Mouse (Mus musculus) E14TG2a.4 (cell line): ENCODE results near the gene Rerg.
A peak's percentile ranks its signal among the peaks of the same experiment; 100 is the strongest.

Source experiments
- H3K27me3 ChIP-seq: 2 replicates; pipeline ENCODE4 v1.6.1; 2014; ENCODE audit warnings: low read length, control low read depth; ENCODE audit not compliant: insufficient read depth
- H3K36me3 ChIP-seq: 2 replicates; pipeline ENCODE4 v1.6.1; 2014; ENCODE audit warnings: low read length, control low read depth; ENCODE audit not compliant: insufficient read depth
- H3K4me1 ChIP-seq: replicated peaks from 2 replicates; pipeline ENCODE4 v1.6.1; 2014; ENCODE audit warnings: low read depth, low read length, control low read depth
- H3K4me3 ChIP-seq: replicated peaks from 2 replicates; pipeline ENCODE4 v1.5.1; 2014; ENCODE audit warnings: mild to moderate bottlenecking, low read length
- H3K9me3 ChIP-seq: 2 replicates; pipeline ENCODE4 v1.6.1; 2014; ENCODE audit warnings: low read length, control low read depth
- CTCF ChIP-seq: conservative IDR thresholded peaks from 2 replicates; pipeline ENCODE4 v1.5.1; 2014; ENCODE audit warnings: low read length
- NANOG ChIP-seq: IDR thresholded peaks from 2 replicates; pipeline ENCODE4 v1.6.1; 2014; ENCODE audit warnings: borderline replicate concordance, low read length, mixed read lengths
- POU5F1 ChIP-seq: IDR thresholded peaks from 2 replicates; pipeline ENCODE4 v1.6.1; 2014; ENCODE audit warnings: low read length, borderline replicate concordance

Rerg gene

GRCm38 (mm10) chr6:137170646-137171045 is 349 bp upstream of the Rerg start:
- H3K4me3 ChIP-seq = 0 out of 2 replicates have a peak overlapping the region, but pooled peaks have one; percentile 30
- TF ChIP-seq POU5F1 (no peak), NANOG (no peak), CTCF (no peak)
- no peaks in the 10 kb centered on the region for H3K9me3 ChIP-seq
- peaks cover 26% of the 10 kb centered on the region for H3K27me3 ChIP-seq
- H3K4me1 ChIP-seq = peaks cover 25% of the 10 kb centered on the region
- H3K36me3 ChIP-seq = no peaks in the 10 kb centered on the region

GRCm38 (mm10) chr6:137169171-137169968 is 927 bp downstream of the Rerg start:
- Histone ChIP-seq H3K4me1 (peaks cover 29% of the 10 kb centered on the region), H3K27me3 (peaks cover 26% of the 10 kb centered on the region), H3K4me3 (peak overlapping the region; percentile 80), H3K36me3 (no peaks in the 10 kb centered on the region), H3K9me3 (no peaks in the 10 kb centered on the region)
- TF ChIP-seq NANOG = no peak
- TF ChIP-seq CTCF = peak; percentile 38

- Histone ChIP-seq H3K27me3 (peaks cover 17% of the 10 kb centered on the region), H3K4me3 (no peak overlapping the region), H3K4me1 (peaks cover 49% of the 10 kb centered on the region), H3K36me3 (no peaks in the 10 kb centered on the region), H3K9me3 (no peaks in the 10 kb centered on the region)
- no peak for TF ChIP-seq POU5F1
- TF ChIP-seq CTCF = no peak
- TF ChIP-seq NANOG = no peak
Measured at GRCm38 (mm10) chr6:137166843-137167242, 3.5 kb downstream of the Rerg start.

DNA sequence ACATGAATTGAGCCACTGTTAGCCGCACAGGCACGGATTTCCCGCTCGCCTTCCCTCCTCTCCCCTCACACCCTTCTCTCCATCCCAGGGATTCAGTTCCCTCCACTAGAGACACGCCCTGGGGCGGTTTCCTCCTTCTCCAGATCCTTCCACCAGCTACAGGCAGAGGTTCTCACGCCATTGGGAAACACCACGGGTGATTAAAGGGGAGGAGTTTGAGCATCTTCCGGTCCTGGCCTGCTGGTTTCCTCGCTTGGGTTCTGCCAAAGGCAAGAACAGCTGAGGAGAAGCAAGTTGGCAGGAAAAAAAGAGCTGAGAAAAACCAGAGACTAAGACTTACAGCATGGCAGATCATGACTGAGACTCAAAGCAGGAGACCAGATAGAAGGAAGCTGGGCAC is 6.7 kb downstream of the Rerg start:
- H3K4me3 ChIP-seq = no peak overlapping the region
- TF ChIP-seq NANOG = no peak
- TF ChIP-seq POU5F1 = no peak
- TF ChIP-seq CTCF = no peak
- H3K36me3 ChIP-seq = no peaks in the 10 kb centered on the region
- no peaks in the 10 kb centered on the region for H3K9me3 ChIP-seq
- peaks cover 9% of the 10 kb centered on the region for H3K27me3 ChIP-seq
- H3K4me1 ChIP-seq = peaks cover 53% of the 10 kb centered on the region

DNA sequence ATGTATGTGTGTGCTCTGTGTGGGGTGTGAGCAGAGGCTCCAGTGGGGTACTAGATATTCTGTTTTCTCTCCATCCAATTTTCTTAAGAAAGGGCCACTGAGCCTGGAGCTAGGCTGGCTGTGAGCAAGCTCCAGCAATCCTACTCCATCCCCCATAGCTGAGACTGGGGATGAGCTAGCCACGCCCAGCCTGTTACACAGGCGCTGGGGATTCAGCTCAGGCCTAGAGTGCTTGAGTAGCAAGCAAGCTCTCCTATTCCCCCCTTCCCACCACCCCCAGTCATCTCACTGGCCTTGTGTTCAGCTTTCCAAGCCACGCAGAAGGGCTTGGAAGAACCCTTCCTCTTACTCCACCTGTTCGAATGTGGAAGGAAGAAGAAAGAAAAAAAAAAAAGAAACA is 7.2 kb downstream of the Rerg start:
- Histone ChIP-seq H3K36me3 (no peaks in the 10 kb centered on the region), H3K27me3 (peaks cover 4% of the 10 kb centered on the region; the same call in 1 of the 2 replicates), H3K4me3 (no peak overlapping the region), H3K9me3 (no peaks in the 10 kb centered on the region), H3K4me1 (peaks cover 55% of the 10 kb centered on the region)
- TF ChIP-seq NANOG (no peak), POU5F1 (no peak)

DNA sequence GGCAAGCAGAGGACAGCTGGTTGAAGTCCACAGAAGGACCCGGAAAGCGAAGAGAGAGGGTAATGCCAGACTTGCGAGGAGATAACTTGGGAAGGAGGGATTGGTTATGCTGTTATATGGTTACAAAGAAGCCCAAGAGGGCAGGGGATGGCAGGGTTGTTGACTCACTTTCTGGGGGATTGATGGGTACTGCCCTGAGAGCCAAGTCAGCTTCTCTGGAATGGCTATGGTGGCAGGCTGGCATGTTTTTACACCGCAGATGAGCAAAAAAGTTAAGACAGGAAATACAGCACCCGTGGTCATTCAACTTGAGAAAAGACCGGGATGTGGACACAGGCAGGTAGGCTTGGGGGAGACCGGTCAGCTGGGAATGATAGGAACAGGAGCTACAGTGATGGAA is 7.8 kb downstream of the Rerg start:
- peaks cover 61% of the 10 kb centered on the region for H3K4me1 ChIP-seq
- no peaks in the 10 kb centered on the region for H3K9me3 ChIP-seq
- H3K27me3 ChIP-seq = peaks cover 4% of the 10 kb centered on the region; the same call in 1 of the 2 replicates
- no peak overlapping the region for H3K4me3 ChIP-seq
- H3K36me3 ChIP-seq = no peaks in the 10 kb centered on the region
- TF ChIP-seq CTCF (no peak), NANOG (no peak), POU5F1 (no peak)

DNA sequence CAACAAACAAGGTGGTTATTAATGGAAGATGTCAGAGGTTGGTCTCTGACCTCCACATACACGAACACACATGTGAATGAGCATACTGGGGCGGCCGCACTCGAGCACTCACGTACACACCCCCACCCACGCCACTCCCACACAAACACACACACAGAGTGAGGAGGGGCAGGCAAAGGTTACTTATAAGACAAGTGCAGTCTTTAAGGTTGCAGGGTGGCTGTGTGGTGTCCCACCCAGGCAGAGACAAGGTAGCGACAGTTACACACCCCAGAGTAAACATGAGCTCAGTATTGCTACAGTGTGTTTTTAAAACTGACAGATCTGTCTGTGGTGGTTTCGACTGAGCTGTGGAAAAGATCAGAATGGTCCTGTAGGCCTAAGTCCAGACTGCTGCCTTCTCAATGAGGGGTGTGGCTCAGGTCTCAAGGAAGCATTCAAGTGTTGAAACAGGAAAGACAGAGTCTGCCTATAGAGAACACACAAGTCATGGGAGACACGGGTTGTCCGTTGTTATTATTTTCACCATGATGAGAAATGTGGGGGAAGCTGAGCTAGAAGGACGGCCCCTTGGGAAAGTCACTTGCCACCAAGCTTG is 8.7 kb downstream of the Rerg start:
- H3K4me3 ChIP-seq = no peak overlapping the region
- TF ChIP-seq NANOG (no peak), CTCF (no peak), POU5F1 (no peak)
- no peaks in the 10 kb centered on the region for H3K27me3 ChIP-seq
- no peaks in the 10 kb centered on the region for H3K36me3 ChIP-seq
- H3K9me3 ChIP-seq = no peaks in the 10 kb centered on the region
- H3K4me1 ChIP-seq = peaks cover 65% of the 10 kb centered on the region

DNA sequence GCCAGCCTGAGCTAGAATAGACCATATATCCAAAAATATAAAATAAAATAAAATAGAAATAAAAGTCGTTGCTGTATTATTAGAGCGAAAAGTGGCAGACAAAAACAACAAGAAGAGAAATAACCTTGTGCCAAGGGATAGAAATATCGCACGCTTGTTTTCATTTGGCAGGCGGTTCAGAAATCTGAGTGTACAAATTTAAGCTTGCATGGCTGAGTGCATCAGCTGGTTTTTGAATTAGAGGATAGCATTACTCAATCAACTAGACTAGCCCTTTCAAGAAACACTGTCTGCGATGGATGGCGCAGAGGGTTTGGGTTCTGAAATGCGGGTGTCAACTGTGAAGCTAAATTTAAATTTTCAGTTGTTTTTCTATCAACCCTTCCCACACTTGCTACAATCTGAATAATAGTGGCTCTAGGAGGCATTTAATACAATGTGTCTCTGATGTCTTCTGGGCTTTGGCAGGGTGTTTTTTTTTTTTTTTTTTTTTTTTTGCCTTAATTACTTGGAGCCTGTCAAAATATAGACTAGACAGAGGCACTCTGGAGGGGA is 10.8 kb downstream of the Rerg start:
- Histone ChIP-seq H3K4me3 (no peak overlapping the region), H3K36me3 (no peaks in the 10 kb centered on the region), H3K27me3 (no peaks in the 10 kb centered on the region), H3K9me3 (no peaks in the 10 kb centered on the region), H3K4me1 (peaks cover 82% of the 10 kb centered on the region)
- no peak for TF ChIP-seq NANOG
- no peak for TF ChIP-seq POU5F1
- no peak for TF ChIP-seq CTCF
